Mouse (Mus musculus) forebrain, postnatal 0 days (tissue): ENCODE results near the gene Hist3h2ba. TPM values are rescaled to one million over a fixed set of nuclear protein-coding genes. Genes with fewer than 3 reads are reported as not detected.
A peak's percentile ranks its signal among the peaks of the same experiment; 100 is the strongest.

Experiments used
- ATAC-seq: fragments of 200-750 bp; cut with Nextera tagmentation; 2 replicates; pipeline ENCODE4 v1.8.0; 2017; ENCODE audit warnings: mild to moderate bottlenecking, moderate library complexity
- DNase-seq: peaks from one replicate; pipeline ENCODE4 v3.0.0-alpha.2; 2015
- H3K27ac ChIP-seq: fragments of 300-500 bp; sonication (generic); 2 replicates; pipeline ENCODE4 v1.5.1; 2014; ENCODE audit warnings: low read depth, mild to moderate bottlenecking, antibody characterized with exemption, low read length, moderate library complexity, mixed read lengths
- H3K27me3 ChIP-seq: fragments of 300-500 bp; sonication (generic); 2 replicates; pipeline ENCODE4 v1.6.1; 2014; ENCODE audit warnings: mild to moderate bottlenecking, low read length, mixed read lengths; ENCODE audit not compliant: insufficient read depth
- H3K36me3 ChIP-seq: fragments of 300-500 bp; sonication (generic); 2 replicates; pipeline ENCODE4 v1.6.1; 2014; ENCODE audit warnings: mild to moderate bottlenecking, moderate library complexity; ENCODE audit not compliant: insufficient read depth
- H3K4me1 ChIP-seq: fragments of 300-500 bp; sonication (generic); 2 replicates; pipeline ENCODE4 v1.6.1; 2014; ENCODE audit warnings: antibody characterized with exemption; ENCODE audit not compliant: insufficient read depth
- H3K4me2 ChIP-seq: fragments of 300-500 bp; sonication (generic); 2 replicates; pipeline ENCODE4 v1.6.1; 2014; ENCODE audit warnings: low read depth, mild to moderate bottlenecking, moderate library complexity
- H3K4me3 ChIP-seq: fragments of 300-500 bp; sonication (generic); 2 replicates; pipeline ENCODE4 v1.5.1; 2014; ENCODE audit warnings: low read depth, low read length, mixed read lengths
- H3K9ac ChIP-seq: fragments of 300-500 bp; sonication (generic); 2 replicates; pipeline ENCODE4 v1.6.1; 2014; ENCODE audit warnings: mild to moderate bottlenecking
- H3K9me3 ChIP-seq: fragments of 300-500 bp; sonication (generic); 2 replicates; pipeline ENCODE4 v1.6.1; 2016; ENCODE audit warnings: low read length
- CTCF ChIP-seq: sonication (generic); IDR thresholded peaks from 2 replicates; pipeline ENCODE4 v1.5.1; 2016; ENCODE audit warnings: antibody characterized with exemption, control low read depth, low read depth
- WGBS: fragments of 180-500 bp; shearing (Covaris S2); extraction: QIAGEN DNeasy Blood & Tissue Kit; methylation state at CpG from one replicate; pipeline ENCODE4 v1.1.7; 2014; 5-methylcytosine and 5-hydroxymethylcytosine counted together
- polyA plus RNA-seq: library from polyadenylated mRNA; unstranded; fragments of >200 nt; fragmentation: Nextera tagmentation; extraction: Ambion mirVana; gene quantifications from 2 replicates; pipeline ENCODE4 v1.2.1, GENCODE M21; 2015
- total RNA-seq: library from RNA; depleted of rRNA; stranded (reverse); fragments of >200 nt; gene quantifications from 2 replicates; pipeline ENCODE4 v1.2.3, GENCODE M21; 2014; rRNA removed

Gene Hist3h2ba
- total RNA-seq, result 446 and 960 TPM in 2 replicates
- 111 and 146 TPM in 2 replicates for polyA plus RNA-seq

DNA sequence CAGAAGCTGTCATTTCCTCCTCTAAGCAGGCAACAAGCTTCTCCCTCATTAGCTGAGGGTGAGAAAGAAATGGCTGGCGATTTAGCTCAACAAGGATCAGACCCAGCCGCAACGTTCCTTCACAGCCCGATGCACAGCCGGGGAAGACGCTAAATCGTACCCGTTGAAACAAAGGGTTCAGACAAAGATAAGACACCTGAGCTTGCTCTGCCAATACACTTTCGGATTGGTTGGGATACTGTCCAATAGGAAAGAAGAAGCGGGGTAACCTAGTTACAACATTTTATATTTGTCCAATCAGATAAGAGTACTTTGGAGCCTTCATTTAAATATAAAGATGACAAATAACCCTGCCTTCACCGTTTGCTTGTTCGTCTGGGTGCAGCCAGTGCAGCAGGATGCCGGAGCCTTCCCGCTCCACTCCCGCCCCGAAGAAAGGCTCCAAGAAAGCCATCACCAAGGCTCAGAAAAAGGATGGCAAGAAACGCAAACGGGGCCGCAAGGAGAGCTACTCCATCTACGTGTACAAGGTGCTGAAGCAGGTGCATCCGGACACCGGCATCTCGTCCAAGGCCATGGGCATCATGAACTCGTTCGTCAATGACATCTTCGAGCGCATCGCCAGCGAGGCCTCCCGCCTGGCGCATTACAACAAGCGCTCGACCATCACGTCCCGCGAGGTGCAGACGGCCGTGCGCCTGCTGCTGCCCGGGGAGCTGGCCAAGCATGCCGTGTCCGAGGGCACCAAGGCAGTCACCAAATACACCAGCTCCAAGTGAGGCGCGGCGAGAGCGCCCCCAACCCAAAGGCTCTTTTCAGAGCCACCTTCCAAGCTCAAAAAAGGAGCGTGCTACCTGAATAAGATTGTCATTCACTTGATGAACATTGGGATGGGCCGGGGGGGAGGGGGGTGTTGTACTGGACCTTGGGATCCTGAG, at the start of gene Hist3h2ba:
Gene Hist3h2ba, plus strand, starts transcription at position 379 of the 938 bp plus-strand sequence.
- Histone ChIP-seq H3K4me1 (peaks cover 9% of the 10 kb centered on the region; the same call in 1 of the 2 replicates), H3K36me3 (no peaks in the 10 kb centered on the region), H3K4me3 (peak within 1 kb of the TSS; percentile 50), H3K4me2 (peak within 1 kb of the TSS; percentile 64), H3K9ac (peak within 1 kb of the TSS; percentile 85), H3K27ac (peak within 1 kb of the TSS; percentile 98), H3K9me3 (no peaks in the 10 kb centered on the region), H3K27me3 (no peaks in the 10 kb centered on the region)
- ATAC-seq (peak; percentile 89), DNase-seq (peak; percentile 94)
- WGBS, result under 1% methylated on average over 48 of the region's 48 CpGs
- 0 out of 2 replicates have a peak, but pooled peaks have one; percentile 22 for TF ChIP-seq CTCF

DNA sequence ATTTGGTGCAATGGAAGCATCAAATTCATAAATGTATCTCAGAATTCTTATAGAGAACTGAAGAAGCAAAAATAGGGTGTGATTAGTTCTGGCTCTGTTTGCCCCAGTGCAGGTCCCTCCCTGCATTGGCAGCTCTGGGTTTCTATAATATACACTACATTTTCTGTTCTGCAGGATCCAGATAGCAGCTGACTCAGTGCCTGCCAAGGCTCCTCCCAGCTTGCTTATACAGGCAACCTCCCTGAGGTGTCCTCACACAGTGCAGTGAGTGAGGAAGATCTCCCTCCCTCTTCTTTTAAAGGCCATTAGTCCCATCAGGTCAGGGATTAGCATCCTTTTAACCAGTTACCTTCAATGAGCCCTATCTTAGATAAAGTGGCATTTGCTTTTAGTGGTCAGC, 47.6 kb upstream of the Hist3h2ba start:
- Histone ChIP-seq H3K36me3 (peaks cover 35% of the 10 kb centered on the region), H3K9ac (no peak overlapping the region), H3K4me3 (no peak overlapping the region), H3K4me1 (peaks cover 8% of the 10 kb centered on the region; the same call in 1 of the 2 replicates), H3K4me2 (no peak overlapping the region), H3K27ac (no peak overlapping the region), H3K27me3 (no peaks in the 10 kb centered on the region), H3K9me3 (no peaks in the 10 kb centered on the region)
- no peak for TF ChIP-seq CTCF
- no peak for DNase-seq
- no peak for ATAC-seq

DNA sequence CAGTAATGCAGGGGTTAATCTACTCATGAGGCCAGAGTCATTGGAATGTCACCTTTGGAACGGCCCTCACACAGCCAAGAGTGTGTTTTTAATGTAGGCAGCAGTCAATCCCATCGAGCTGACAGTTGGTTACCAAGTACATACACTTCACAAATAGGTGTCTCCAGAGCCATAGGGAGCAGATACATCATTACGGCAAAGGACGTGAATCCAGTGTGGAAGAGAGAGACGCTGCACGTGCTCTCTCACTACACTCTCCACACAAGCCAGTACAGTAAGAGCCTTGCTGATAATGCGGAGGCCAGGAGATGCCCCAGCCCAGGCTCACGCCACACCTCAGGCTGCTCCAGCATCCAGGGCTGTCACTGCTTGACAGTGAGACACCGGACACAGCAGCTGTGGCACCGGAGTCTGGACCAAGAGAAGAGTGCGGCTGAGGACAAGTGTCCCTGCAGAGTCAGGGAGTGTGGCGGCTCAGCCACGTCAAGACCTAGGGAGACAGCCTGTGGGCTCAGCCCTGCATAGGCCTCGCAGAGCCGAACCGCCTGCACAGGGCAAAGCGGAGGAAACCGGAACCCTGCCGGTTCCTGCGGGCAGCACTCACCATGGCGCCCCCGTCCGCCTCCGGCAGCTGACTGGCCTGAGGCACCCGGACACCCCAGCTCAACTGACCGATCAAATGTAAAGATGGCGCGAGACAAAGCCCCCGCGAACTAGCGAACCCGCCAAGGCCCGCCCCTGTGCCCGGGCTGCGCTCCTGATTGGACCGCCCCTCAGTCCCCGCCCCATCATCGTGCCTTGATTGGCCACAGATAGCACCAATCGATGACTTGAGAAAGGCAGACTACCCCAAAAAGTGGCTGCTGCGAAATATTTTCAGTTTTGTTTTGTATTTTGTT, 45.0 kb upstream of the Hist3h2ba start, which contains the start of gene Zfp39:
Gene Zfp39, minus strand, starts transcription at position 715 of the 899 bp plus-strand sequence.
- no peak for TF ChIP-seq CTCF
- Histone ChIP-seq H3K4me3 (peak within 1 kb of the TSS; percentile 73), H3K9me3 (no peaks in the 10 kb centered on the region), H3K4me1 (peaks cover 8% of the 10 kb centered on the region; the same call in 1 of the 2 replicates), H3K4me2 (peak within 1 kb of the TSS; percentile 83), H3K27ac (peak within 1 kb of the TSS; percentile 75), H3K9ac (peak within 1 kb of the TSS; percentile 80), H3K27me3 (no peaks in the 10 kb centered on the region), H3K36me3 (peaks cover 17% of the 10 kb centered on the region)
- WGBS, result 2% methylated on average over 40 of the region's 40 CpGs
- ATAC-seq (peak; percentile 99), DNase-seq (peak; percentile 95)

DNA sequence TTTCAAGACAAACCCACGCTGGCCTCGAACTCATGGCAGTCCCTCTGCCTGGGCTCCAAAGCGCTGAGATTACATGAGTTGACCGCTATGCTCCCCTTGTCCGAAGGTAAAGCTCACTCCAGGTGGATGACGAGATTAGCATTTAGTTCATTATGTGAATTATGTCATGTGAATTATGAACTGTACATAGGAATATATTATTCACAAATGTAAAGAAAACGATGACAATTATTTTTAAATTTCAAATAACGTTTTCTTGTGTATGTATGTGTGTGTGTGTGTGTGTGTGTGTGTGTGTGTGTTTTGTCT, 44.4 kb upstream of the Hist3h2ba start:
- no peaks in the 10 kb centered on the region for H3K9me3 ChIP-seq
- ATAC-seq, result no peak
- 3% methylated on average over 8 of the region's 8 CpGs for WGBS
- H3K4me1 ChIP-seq, result peaks cover 8% of the 10 kb centered on the region; the same call in 1 of the 2 replicates
- H3K36me3 ChIP-seq, result peaks cover 17% of the 10 kb centered on the region
- H3K27me3 ChIP-seq, result no peaks in the 10 kb centered on the region
- H3K4me3 ChIP-seq, result peak overlapping the region; percentile 73
- peak overlapping the region; percentile 83 for H3K4me2 ChIP-seq
- no peak overlapping the region for H3K27ac ChIP-seq
- no peak for DNase-seq
- H3K9ac ChIP-seq, result peak overlapping the region; percentile 80
- TF ChIP-seq CTCF, result no peak

DNA sequence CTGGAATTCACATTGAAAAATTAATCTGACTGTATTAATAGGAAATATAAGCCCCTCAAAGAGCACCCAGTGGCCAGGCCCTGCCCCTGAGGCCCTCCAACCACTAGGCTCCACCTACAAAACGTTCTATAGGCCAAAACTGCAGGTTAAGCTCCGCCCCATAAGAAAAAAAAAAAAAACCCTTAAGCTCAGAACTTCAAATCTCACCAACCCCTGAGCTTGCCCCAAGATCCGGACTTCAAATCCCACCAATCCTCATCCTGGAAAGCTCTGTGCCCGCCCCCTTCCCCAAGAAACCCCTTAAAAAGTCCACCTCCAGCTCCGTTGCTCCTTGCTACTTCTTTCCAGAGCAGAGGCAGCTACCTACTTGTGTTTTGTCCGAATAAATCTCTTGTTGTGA, 43.9 kb upstream of the Hist3h2ba start:
- no peak overlapping the region for H3K4me2 ChIP-seq
- no peak for ATAC-seq
- H3K36me3 ChIP-seq, result peaks cover 17% of the 10 kb centered on the region
- H3K4me3 ChIP-seq, result no peak overlapping the region
- no peak for TF ChIP-seq CTCF
- no peak overlapping the region for H3K27ac ChIP-seq
- 43% methylated on average over 6 of the region's 6 CpGs for WGBS
- H3K9me3 ChIP-seq, result no peaks in the 10 kb centered on the region
- H3K27me3 ChIP-seq, result no peaks in the 10 kb centered on the region
- H3K9ac ChIP-seq, result no peak overlapping the region
- H3K4me1 ChIP-seq, result peaks cover 8% of the 10 kb centered on the region; the same call in 1 of the 2 replicates
- peak; percentile 20 for DNase-seq

DNA sequence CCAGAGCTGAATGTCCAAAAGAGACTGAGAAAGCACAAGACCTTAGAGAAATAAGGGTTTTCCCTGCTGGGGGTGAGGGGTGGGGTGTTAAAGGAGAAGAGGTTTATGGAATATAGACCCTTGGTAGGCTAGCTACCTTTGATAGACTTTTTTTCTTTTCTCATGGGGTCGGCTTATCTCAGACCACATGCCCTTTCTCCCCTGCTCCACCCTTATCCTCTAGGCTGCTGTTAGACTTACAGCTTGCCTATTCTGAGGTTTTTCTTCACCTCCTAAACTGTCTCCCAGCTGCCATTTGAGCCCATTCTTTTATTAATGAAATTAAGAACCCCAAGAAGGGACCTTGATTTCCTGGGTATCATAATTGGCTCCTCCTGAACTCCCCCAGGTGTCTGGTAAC, 34.9 kb upstream of the Hist3h2ba start:
- Histone ChIP-seq H3K4me3 (no peak overlapping the region), H3K9ac (no peak overlapping the region), H3K27me3 (no peaks in the 10 kb centered on the region; the same call in 1 of the 2 replicates), H3K27ac (no peak overlapping the region), H3K9me3 (no peaks in the 10 kb centered on the region), H3K36me3 (no peaks in the 10 kb centered on the region), H3K4me1 (no peaks in the 10 kb centered on the region; the same call in 1 of the 2 replicates), H3K4me2 (no peak overlapping the region)
- no peak for ATAC-seq
- TF ChIP-seq CTCF, result no peak
- no peak for DNase-seq
- WGBS, result 79% methylated on average over 1 of the region's 1 CpGs
